Mouse (Mus musculus) spleen, embryonic (tissue): ENCODE measurements around the gene Sgcd.
"Not testable (repeated sequence)": the region's sequence is repeated elsewhere in the genome, so short reads cannot be mapped to it uniquely, and the experiment has no call there.

Source experiments
- CTCF ChIA-PET: fragments of 350-600 bp; sonication (Branson Sonifier 250); formaldehyde crosslinking; loops from one replicate; lab custom pipeline; 2022; lab: Charles Lee

Sgcd gene

GRCm38 (mm10) chr11:47460149-47460548 lies 528.6 kb downstream of the Sgcd start:
- CTCF ChIA-PET: no interaction called here

GRCm38 (mm10) chr11:47459214-47459613 lies 529.6 kb downstream of the Sgcd start:
- CTCF ChIA-PET: no interaction called here

- CTCF ChIA-PET: no interaction called here
Observed at GRCm38 (mm10) chr11:47447790-47448189, 541.0 kb downstream of the Sgcd start.

GRCm38 (mm10) chr11:47446337-47446736 lies 542.4 kb downstream of the Sgcd start:
- CTCF ChIA-PET: no interaction called here

GRCm38 (mm10) chr11:47445683-47446082 lies 543.1 kb downstream of the Sgcd start:
- CTCF ChIA-PET: no interaction called here

- CTCF ChIA-PET: no interaction called here
Observed at GRCm38 (mm10) chr11:47442266-47442665, 546.5 kb downstream of the Sgcd start.

- CTCF ChIA-PET: no interaction called here
Observed at GRCm38 (mm10) chr11:47399607-47400006, 589.2 kb downstream of the Sgcd start.

GRCm38 (mm10) chr11:47390798-47391197 lies 598.0 kb downstream of the Sgcd start:
- CTCF ChIA-PET: not testable (repeated sequence)

GRCm38 (mm10) chr11:47389327-47389726 lies 599.4 kb downstream of the Sgcd start:
- CTCF ChIA-PET: interaction anchor here (0.6 kb wide), 1 partner anchor 18 kb away, joined by 3 read pairs; no protein-coding TSS in a partner anchor

- CTCF ChIA-PET: no interaction called here
Observed at GRCm38 (mm10) chr11:47387726-47388125, 601.0 kb downstream of the Sgcd start.

GRCm38 (mm10) chr11:47386136-47386535 lies 602.6 kb downstream of the Sgcd start:
- CTCF ChIA-PET: no interaction called here

- CTCF ChIA-PET: no interaction called here
Observed at GRCm38 (mm10) chr11:47379630-47379958, 609.2 kb downstream of the Sgcd start.

- CTCF ChIA-PET: no interaction called here
Observed at GRCm38 (mm10) chr11:47378843-47379629, 609.7 kb downstream of the Sgcd start.

- CTCF ChIA-PET: no interaction called here
Observed at GRCm38 (mm10) chr11:47377421-47377820, 611.3 kb downstream of the Sgcd start.

- CTCF ChIA-PET: no interaction called here
Observed at GRCm38 (mm10) chr11:47376915-47377314, 611.9 kb downstream of the Sgcd start.

GRCm38 (mm10) chr11:47371616-47372015 lies 617.2 kb downstream of the Sgcd start:
- CTCF ChIA-PET: interaction anchor here (0.6 kb wide), 1 partner anchor 18 kb away, joined by 3 read pairs; no protein-coding TSS in a partner anchor

GRCm38 (mm10) chr11:47351585-47351984 lies 637.2 kb downstream of the Sgcd start:
- CTCF ChIA-PET: no interaction called here

- CTCF ChIA-PET: no interaction called here
Observed at GRCm38 (mm10) chr11:47343486-47343885, 645.3 kb downstream of the Sgcd start.

GRCm38 (mm10) chr11:47333702-47334101 lies 655.1 kb downstream of the Sgcd start:
- CTCF ChIA-PET: no interaction called here

- CTCF ChIA-PET: no interaction called here
Observed at GRCm38 (mm10) chr11:47305579-47305978, 683.2 kb downstream of the Sgcd start.

- CTCF ChIA-PET: no interaction called here
Observed at GRCm38 (mm10) chr11:47304702-47305450, 683.9 kb downstream of the Sgcd start.

GRCm38 (mm10) chr11:47299777-47300176 lies 689.0 kb downstream of the Sgcd start:
- CTCF ChIA-PET: no interaction called here

- CTCF ChIA-PET: no interaction called here
Observed at GRCm38 (mm10) chr11:47297805-47298340, 690.9 kb downstream of the Sgcd start.
